27 mouse cellular contexts compared by ENCODE assay signal in genomic region chr2:159950369-159950768, GRCm38 (mm10).
"Had no signal": no experiment of that assay in that cellular context is flagged by ENCODE, and none has a peak within 500 bp of the region (broad histone marks: within the 10 kb centered on the region; RNA-seq: fewer than 3 reads in every experiment).

No protein-coding gene starts in this region.

- ATAC-seq: hindbrain, postnatal 0 days; intestine, embryonic 15.5 days; intestine, postnatal 0 days; liver, postnatal 0 days had no signal

- H3K4me1 ChIP-seq: heart, embryonic 13.5 days; hindbrain, embryonic 13.5 days; hindbrain, embryonic 15.5 days; intestine, embryonic 15.5 days; limb, embryonic 12.5 days; liver, embryonic 13.5 days; liver, embryonic 15.5 days had no signal

- H3K27ac ChIP-seq: heart, adult 2 months; heart, embryonic 13.5 days; heart, embryonic 15.5 days; hindbrain, embryonic 13.5 days; hindbrain, embryonic 15.5 days; hindbrain, postnatal 0 days; intestine, embryonic 15.5 days; layer of hippocampus, adult 2 months; limb, embryonic 12.5 days; liver, embryonic 13.5 days; liver, embryonic 15.5 days had no signal

- DNase-seq: gastrocnemius, postnatal 14 days; gastrocnemius, postnatal 36 days; heart, adult 11 months; heart, adult 2 months; heart, postnatal 14 days; heart, postnatal 36 days; kidney, adult 18-20 months; kidney, adult 8-10 months; kidney, postnatal 10 days; kidney, postnatal 25 days; kidney, postnatal 4 days; left cerebral cortex, postnatal 4 days; liver; liver, embryonic 13.5 days; liver, postnatal 0 days had no signal

- H3K9ac ChIP-seq: heart, embryonic 13.5 days; heart, embryonic 15.5 days; hindbrain, embryonic 13.5 days; hindbrain, embryonic 15.5 days; intestine, embryonic 15.5 days; limb, embryonic 12.5 days; liver, embryonic 13.5 days; liver, embryonic 15.5 days; liver, postnatal 0 days had no signal

- H3K27me3 ChIP-seq: heart, embryonic 13.5 days; heart, embryonic 15.5 days; hindbrain, embryonic 13.5 days; hindbrain, embryonic 15.5 days; intestine, embryonic 15.5 days; limb, embryonic 12.5 days; liver, embryonic 13.5 days; liver, embryonic 15.5 days had no signal

- H3K4me2 ChIP-seq: heart, embryonic 11.5 days; heart, embryonic 13.5 days; heart, embryonic 15.5 days; hindbrain, embryonic 13.5 days; hindbrain, embryonic 15.5 days; intestine, embryonic 15.5 days; limb, embryonic 12.5 days; liver, embryonic 11.5 days; liver, embryonic 13.5 days; liver, embryonic 15.5 days had no signal

- H3K4me3 ChIP-seq: heart, adult 2 months; heart, embryonic 13.5 days; heart, embryonic 15.5 days; hindbrain, embryonic 13.5 days; hindbrain, embryonic 15.5 days; intestine, embryonic 15.5 days; layer of hippocampus, adult 2 months; limb, embryonic 12.5 days; liver, embryonic 13.5 days; liver, embryonic 15.5 days had no signal

- H3K36me3 ChIP-seq: heart, embryonic 13.5 days; heart, embryonic 15.5 days; hindbrain, embryonic 13.5 days; hindbrain, embryonic 15.5 days; intestine, embryonic 15.5 days; limb, embryonic 12.5 days; liver, embryonic 13.5 days; liver, embryonic 15.5 days had no signal

- H3K9me3 ChIP-seq: heart, embryonic 13.5 days; heart, embryonic 15.5 days; hindbrain, embryonic 13.5 days; hindbrain, embryonic 15.5 days; intestine, embryonic 15.5 days; limb, embryonic 12.5 days; liver, embryonic 13.5 days; liver, embryonic 15.5 days had no signal
